Mouse (Mus musculus) natural killer cell, adult 2 months (primary cell): ENCODE measurements at regions not wholly inside any gene's neighbourhood (a gene's known extent, or its start where the extent isn't known, plus 50 kb on each side); places are given as distances from the start of the nearest gene placed in this dataset.
A peak's percentile ranks its signal among the peaks of the same experiment; 100 is the strongest.

Source experiments
- DNase-seq, 2 experiments: peaks; one replicate each; pipeline ENCODE4 v3.0.0; 2022; ENCODE audit warnings: low spot score in 2 of 2

DNA sequence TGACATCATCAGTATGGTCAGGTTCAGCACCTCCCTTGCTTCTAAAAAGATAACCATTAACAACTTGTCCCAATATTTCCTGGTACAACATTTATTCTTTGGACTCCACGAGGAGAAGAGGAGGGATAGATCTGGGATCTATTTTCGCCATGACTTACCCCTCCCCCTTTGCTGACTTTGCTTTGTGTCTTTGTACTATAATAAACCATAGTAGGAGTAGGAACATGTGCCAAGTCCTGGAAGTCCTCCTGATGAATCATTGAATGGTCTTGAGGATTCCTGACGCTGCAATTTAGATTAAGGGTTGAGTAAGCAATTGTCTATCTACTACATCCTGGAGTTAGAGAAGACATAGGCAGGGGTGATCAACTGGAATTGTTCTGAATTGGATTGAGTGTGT, 71.2 kb downstream of the Rbm11 start:
- DNase-seq: no peak

DNA sequence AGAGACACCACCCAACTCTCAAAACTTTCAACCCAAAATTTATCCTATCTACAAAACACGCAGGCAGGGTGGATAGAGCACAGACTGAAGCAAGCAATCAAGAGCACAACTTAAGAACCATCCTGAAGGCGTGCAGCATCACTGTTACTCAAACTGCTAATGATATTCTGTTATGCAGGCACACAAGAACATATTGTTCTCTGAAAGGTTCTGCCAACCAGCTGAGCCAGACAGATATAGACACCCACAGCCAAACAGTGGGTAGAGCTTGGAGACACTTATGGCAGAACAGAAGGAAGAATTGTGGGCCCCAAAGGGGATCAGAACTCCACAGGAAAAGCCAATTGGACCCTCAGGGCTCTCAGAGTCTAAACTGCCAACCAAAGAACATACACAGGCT, 74.9 kb downstream of the Rbm11 start:
- no peak for DNase-seq

DNA sequence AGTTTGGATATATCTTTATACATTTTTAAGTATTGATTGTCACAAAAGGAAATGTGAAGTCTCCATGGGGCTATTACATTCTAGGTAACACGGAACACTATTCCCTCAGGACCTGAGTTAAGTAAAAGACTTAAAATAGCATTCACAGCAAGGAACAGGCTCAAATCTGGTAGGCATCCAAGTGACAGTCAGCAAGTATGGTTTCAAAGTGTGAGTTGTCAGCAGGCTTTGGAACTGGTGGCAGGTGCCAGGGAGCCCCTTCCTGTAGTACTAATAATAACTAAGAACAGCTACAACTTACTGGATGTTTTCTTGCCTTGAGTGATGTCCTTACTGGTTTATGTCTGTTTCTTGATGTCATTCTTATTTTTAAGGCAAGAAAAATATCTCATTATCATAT, 79.5 kb downstream of the Rbm11 start:
- DNase-seq: no peak

DNA sequence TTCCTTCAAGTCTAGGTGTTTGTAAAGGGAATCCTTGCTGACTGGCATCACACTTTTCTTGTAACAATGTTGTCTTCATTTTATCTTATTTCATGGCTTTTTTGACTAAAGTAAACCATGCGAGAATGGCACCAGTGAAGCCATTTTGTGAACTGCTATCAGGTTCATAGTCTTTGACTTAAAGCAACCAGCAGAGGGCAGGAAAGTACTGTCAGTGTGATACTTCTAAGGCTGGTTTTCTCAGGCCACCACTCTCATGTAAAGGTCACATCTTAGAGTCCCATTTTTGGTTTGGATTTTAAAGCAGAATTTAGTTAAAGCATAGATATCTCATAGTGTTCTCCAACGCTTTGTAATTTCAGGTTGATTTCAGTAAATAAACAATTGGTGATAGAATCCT, 83.2 kb downstream of the Rbm11 start:
- DNase-seq: peak; percentile 5 to 28

DNA sequence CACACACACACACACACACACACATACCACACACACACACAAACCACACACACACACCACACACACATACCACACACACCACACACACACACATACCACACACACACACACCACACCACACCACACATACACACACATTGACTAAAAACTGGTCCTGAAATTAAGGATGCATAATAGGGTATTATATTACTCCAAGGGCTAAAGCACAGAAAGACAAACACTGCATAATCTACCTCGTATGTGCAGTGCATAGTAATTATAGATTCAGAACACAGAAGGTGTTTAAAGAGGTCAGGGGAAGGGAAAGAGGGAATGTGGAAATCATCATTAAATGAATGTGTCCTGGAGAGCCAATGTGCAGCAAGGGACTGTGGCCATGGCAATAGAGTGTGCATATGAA, 84.5 kb downstream of the Rbm11 start:
- no peak for DNase-seq
